Mouse (Mus musculus) testis, postnatal 14 days (tissue): ENCODE results near the gene Fbxl18.

ENCODE experiments used
- DNase-seq: peaks from one replicate; pipeline ENCODE4 v3.0.0; 2021; ENCODE audit warnings: low spot score

Gene Fbxl18

GRCm38 (mm10) chr5:142823096-142824062 is 71.8 kb downstream of the Fbxl18 start:
- peak; percentile 85 for DNase-seq

DNA sequence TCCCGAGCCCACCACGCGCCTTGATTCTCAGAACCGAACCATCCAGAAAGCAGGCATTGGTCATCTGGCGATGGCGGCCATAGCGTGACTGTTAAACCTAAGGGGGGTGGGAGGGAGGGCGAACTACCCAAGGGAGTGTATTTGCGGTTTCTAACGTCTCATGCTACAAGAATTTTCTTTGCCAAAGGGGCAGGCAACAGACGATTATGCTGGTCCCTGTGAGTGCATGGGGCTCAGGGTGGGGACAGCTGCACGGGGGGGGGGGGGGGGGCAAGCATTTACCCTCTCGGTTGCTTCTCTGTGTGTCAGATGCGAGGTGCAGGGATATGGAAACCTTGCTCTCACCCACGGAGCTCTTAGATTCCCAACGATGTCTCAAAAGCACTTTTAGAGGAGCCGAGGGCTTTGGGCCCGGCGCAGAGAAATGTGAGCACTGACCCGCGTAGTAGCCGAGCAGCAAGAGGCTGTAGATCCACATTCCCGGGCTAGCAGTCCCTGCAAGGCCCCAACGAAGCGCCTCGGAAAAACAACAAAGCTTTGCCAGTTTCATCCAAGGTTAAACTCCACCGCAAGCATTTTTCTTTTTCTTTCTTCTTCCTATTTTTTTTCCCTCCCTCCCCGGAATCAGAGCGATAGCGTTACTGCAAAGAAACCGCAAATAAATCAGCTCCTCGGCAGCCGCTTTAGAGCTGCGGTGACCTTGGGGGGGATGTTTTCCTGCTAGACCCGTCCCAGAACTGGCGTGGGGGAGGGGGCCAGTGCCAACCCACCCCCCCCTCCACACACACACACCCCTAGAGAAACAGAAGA is 72.7 kb downstream of the Fbxl18 start:
- DNase-seq: peak; percentile 27

DNA sequence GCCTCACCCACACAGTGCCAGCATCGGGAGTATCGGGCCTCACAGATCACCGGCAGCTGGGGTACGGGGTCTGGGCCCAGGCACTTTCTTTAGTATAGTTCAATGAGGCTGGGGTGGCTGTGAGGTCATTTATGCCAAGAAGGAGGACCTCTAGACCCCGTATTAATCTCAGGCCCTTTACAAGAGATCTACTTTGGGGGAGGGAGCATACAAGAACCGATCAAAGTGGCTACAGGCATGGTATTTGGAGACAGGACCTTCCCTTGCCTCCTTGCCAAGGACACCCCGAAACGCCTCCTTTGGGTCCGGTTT is 73.3 kb downstream of the Fbxl18 start:
- no peak for DNase-seq

- DNase-seq: peak; percentile 86
Observed at GRCm38 (mm10) chr5:142821266-142821973, 73.8 kb downstream of the Fbxl18 start.

DNA sequence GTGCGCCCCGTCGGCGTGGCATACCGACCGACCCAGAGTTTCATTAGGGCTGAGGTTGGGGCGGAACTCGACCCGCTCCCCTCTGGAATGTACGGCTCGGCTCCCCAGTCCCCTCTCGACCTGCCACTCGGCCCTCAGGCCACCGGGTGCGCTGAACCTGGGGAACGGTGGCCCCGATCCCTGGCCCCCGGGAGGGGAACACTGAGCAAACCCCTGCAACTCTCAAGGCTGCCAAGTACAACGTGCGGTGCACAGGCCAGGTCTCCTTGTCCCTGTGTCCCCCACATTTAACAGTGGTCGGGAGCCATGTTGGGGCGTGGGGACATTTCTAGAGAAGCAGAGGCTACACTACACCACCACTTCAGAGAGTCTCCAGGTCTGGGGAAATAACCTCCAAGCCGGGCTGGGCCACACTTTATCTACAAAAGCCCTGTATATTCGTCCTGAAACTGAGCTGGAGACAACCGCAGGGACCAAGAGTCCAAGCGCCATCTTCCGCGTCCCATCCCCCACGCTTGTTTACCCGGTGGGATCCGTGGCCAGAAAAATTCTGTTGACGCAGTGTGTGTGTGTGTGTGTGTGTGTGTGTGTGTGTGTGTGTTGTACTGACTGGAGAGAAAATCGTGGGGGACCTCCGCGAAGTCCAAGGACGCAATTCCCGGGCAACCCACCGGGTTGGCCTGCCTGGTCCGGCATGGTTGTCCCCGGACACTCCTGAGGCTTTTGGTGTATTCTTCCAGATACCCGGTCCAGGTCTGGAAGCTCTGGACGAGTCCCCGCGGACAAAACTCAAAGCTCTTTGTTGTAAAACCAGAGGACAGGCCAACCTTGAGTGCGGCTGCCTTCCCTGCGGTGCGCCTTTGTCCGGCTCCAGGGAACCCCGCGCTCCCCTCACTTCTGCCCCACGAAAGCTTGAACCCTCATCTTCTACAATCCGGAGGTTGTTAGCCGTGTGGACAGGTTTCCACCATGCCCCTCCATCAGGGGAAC is 74.7 kb downstream of the Fbxl18 start:
- peak; percentile 47 for DNase-seq

DNA sequence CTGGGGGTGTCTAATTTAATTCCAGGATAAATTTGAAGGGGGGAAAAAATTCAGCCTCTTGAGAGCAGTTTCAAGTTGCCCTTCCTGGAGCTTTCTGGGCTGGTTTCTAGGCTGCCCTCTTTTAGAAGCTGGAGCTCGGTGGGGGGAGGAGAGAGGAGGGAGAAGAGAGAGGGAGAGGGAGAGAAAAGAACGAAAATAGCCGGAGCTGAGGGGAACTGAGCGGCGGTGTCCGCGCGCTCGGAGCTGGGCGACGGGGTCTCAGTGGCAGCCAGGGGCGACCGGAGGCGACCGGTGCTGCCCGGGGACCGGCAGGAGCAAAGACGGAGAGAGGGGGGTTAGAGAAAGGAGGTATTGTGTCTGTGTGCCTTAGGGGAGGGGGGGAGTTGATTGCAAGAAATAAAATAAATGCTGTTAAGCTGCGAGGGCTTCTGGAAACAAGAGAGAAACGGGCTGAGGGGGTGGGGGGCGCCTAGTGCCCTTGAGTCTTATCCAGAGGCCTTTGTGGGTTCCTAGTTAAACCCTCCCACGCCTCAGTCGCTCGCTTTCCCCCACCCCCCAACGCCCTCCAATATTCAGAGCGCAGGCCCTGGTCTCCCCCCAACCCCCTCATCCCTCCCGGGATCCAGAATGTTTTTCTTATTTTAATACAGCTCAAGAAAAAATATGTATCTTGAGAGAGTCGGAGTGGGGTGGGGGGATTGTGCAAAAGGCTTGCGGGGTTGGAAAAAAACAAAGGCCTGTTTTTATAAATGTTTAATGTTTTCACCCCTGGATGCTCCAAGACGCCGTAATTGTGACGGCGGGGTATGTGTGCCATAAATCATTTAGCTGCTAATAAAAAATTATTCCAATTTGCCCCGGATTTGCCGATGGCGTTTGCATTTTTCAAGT is 75.6 kb downstream of the Fbxl18 start:
- peak; percentile 82 for DNase-seq

- DNase-seq: peak; percentile 74
Observed at GRCm38 (mm10) chr5:142818435-142819360, 76.5 kb downstream of the Fbxl18 start.

DNA sequence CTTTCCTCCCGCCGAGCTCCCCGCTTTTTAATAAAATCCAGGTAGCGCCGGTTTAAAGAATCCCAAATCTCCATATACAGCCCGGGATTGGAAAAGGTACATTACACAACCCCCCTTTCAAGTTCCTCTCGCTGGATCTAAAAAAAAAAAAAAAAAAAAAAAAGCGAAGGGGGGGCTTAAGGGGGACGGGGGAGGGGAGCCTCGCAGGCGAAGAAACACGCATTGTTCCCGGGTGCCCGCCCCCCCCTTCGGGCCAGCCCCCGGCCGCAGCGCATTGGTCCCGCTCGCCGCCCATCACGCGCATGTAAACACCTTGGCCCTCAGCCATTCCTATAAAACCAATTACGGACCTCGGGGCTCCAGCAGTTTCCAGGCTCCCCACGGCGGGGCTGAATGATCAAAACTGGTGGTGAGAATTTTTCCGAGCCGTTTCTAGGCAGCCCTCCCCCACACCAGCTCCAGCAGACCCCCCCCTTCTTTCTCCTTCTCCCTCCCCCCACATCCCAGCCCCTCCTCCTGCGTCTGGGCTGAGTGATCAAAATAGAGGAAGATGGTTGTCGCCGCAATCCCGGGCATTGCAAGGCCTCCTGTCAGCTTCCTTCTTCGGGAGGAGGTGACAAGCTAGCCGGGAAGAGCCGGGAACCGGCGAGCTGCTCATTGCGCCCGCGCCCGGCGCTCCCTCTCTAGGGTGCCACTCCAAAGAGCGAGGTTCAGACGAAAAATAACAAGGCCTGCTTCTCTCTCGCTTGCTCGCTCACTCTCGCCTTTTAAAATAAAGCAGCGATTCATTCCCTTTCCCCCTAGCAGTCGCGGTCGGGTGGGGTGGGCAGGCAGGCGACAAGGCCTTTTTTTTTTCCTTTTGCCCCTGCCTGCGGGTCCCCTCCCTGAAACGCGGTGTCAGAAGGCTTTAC is 77.4 kb downstream of the Fbxl18 start, which contains the start of gene Tnrc18:
Gene Tnrc18, minus strand, starts transcription at position 139 of the 911 bp plus-strand sequence.
- peak; percentile 97 for DNase-seq
